Mouse (Mus musculus): ENCODE results near the gene Clec9a.

DNA sequence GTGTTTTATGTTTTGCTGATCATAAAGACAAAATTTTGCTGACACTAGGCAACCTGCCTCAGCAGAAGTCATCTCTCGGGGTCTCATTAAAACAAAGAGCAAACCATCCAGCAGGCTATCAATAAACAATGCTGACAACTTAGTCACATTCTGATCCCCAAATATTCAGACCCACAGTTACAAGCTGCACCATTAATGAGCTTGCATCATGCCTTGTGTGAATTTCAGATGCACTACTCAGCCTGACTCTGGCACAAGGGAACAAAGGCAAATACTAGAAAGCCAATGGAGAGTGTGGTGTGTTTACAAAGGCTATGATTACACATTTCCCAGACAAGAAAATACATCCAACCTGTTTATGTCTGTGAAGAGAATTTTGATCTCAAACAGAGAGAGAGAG is 5.5 kb downstream of the Clec9a start:
- no peak for TF ChIP-seq ZNF384 (IDR thresholded peaks at IDR 0.05; ENCODE audit: low read depth, low read length)
- no peak for TF ChIP-seq MAFK (IDR thresholded peaks at IDR 0.05; ENCODE audit: insufficient read depth, low read depth, low read length)
- TF ChIP-seq ZC3H11A (IDR thresholded peaks at IDR 0.05; ENCODE audit: borderline replicate concordance, low read depth, low read length), result no peak
- TF ChIP-seq HCFC1 (IDR thresholded peaks at IDR 0.05; ENCODE audit: borderline replicate concordance, insufficient read depth, low read length), result no peak
